Mouse (Mus musculus) neural tube, embryonic 12.5 days (tissue): ENCODE data around the gene Myo5c. TPM values are rescaled to one million over a fixed set of nuclear protein-coding genes. Genes with fewer than 3 reads are reported as not detected.

ENCODE experiments used
- ATAC-seq: fragments of 200-750 bp; cut with Nextera tagmentation; 2 replicates; pipeline ENCODE4 v1.8.0; 2017; ENCODE audit warnings: low read depth, mild to moderate bottlenecking, moderate TSS enrichment, moderate library complexity; ENCODE audit not compliant: low FRiP score
- H3K27ac ChIP-seq: fragments of 300-500 bp; sonication (generic); 2 replicates; pipeline ENCODE4 v1.5.1; 2016
- H3K27me3 ChIP-seq: fragments of 300-500 bp; sonication (generic); replicated peaks from 2 replicates; pipeline ENCODE4 v1.6.1; 2016; ENCODE audit warnings: mild to moderate bottlenecking
- H3K36me3 ChIP-seq: fragments of 300-500 bp; sonication (generic); 2 replicates; pipeline ENCODE4 v1.6.1; 2016; ENCODE audit warnings: mild to moderate bottlenecking
- H3K4me1 ChIP-seq: fragments of 300-500 bp; sonication (generic); 2 replicates; pipeline ENCODE4 v1.6.1; 2016
- H3K4me2 ChIP-seq: fragments of 300-500 bp; sonication (generic); replicated peaks from 2 replicates; pipeline ENCODE4 v1.6.1; 2016; ENCODE audit warnings: mild to moderate bottlenecking
- H3K4me3 ChIP-seq: fragments of 300-500 bp; sonication (generic); 2 replicates; pipeline ENCODE4 v1.5.1; 2016
- H3K9ac ChIP-seq: fragments of 300-500 bp; sonication (generic); 2 replicates; pipeline ENCODE4 v1.6.1; 2016; ENCODE audit warnings: mild to moderate bottlenecking
- H3K9me3 ChIP-seq: fragments of 300-500 bp; sonication (generic); 2 replicates; pipeline ENCODE4 v1.6.1; 2016; ENCODE audit warnings: mild to moderate bottlenecking
- WGBS: fragments of 180-500 bp; shearing (Covaris S2); methylation state at CpG from one replicate; pipeline ENCODE4 v1.1.7; 2016; 5-methylcytosine and 5-hydroxymethylcytosine counted together
- polyA plus RNA-seq: library from polyadenylated mRNA; unstranded; fragments of >200 nt; fragmentation: Nextera tagmentation; extraction: Ambion mirVana; gene quantifications from 2 replicates; pipeline ENCODE4 v1.2.1, GENCODE M21; 2016

Myo5c gene
- polyA plus RNA-seq, 1 experiment from 2014 or later: 0.32 TPM

DNA sequence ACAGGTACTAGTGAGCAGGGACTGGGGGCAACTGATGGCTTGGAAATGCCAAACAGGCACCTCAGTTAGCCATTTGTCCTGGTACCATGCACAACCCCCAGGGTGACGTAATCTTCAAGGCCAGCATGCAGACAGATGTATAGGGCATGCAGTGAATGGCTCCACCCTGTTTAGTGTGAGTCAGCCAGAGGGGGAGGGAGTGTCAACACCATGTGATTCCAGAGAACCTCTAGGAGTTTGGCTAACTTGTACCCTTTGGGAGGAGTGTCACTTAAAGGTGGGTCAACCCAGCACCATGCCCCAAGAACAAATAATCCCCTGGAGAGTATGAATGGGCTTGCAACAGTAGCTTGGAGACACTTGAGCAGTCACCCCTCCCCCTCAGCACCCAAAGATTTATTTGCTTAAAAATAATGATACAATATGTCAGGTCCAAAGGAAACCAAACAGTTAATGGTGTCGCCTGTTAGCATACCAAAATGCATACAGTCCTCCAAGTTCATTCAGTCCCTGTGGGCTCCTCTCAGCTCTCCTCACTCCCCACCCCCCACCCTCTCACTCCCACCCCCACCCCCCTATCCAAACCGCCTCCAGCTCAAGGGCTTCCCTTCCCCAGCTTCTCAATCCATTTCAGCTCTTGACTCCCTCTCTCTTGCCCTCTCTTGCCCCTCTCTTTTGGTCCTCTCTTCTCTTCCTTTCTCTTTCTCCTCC is 32.3 kb downstream of the Myo5c start:
- H3K27me3 ChIP-seq: no peaks in the 10 kb centered on the region
- H3K36me3 ChIP-seq: no peaks in the 10 kb centered on the region
- H3K9me3 ChIP-seq: no peaks in the 10 kb centered on the region
- no peak for ATAC-seq
- H3K4me2 ChIP-seq: no peak overlapping the region
- H3K9ac ChIP-seq: no peak overlapping the region
- H3K4me1 ChIP-seq: peaks cover 30% of the 10 kb centered on the region
- H3K4me3 ChIP-seq: no peak overlapping the region
- H3K27ac ChIP-seq: no peak overlapping the region
- 52% methylated on average over 3 of the region's 3 CpGs for WGBS

DNA sequence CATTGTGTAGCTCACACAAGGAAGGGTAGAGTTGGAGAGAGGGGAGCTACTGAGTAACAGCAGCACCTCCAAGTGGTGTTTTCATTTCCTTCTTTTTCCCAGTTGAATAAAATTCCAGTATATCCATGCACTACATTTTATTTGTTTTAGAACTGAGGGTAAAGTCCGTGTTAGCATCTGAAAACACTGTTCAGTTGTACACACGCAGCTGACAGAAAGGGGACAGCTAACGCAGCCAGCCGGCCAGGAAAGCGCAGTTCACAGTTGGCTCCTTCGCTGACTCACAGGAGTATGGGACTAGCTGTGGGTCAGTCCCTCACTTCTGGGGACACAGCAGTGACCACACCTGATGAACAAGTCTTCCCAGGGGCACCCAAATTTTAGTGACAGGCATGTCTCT is 35.3 kb downstream of the Myo5c start:
- peaks cover 13% of the 10 kb centered on the region for H3K4me1 ChIP-seq
- H3K4me2 ChIP-seq: no peak overlapping the region
- H3K27ac ChIP-seq: no peak overlapping the region
- ATAC-seq: no peak
- no peak overlapping the region for H3K4me3 ChIP-seq
- H3K9ac ChIP-seq: no peak overlapping the region
- H3K9me3 ChIP-seq: no peaks in the 10 kb centered on the region
- H3K36me3 ChIP-seq: no peaks in the 10 kb centered on the region
- WGBS: 82% methylated on average over 6 of the region's 6 CpGs
- no peaks in the 10 kb centered on the region for H3K27me3 ChIP-seq

DNA sequence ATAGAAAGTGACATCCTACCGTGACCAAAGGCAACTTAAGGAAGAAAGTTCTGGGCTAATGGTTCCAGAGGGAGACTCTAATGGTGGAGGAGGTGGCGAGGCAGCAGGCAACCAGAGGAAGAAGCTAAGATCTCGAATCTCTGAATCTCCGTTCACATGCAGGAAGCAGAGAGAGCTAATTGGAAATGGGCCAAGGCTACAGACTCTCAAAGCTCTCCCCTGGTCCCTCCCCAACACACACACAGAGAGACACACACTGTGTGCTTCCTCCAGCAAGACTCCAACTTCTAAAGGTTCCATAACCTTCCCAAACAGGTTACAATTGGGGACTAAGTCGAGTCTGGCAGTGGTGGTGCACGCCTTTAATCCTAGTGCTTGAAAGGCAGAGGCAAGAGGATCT is 38.6 kb downstream of the Myo5c start:
- WGBS: 75% methylated on average over 6 of the region's 6 CpGs
- no peaks in the 10 kb centered on the region for H3K4me1 ChIP-seq
- H3K27ac ChIP-seq: no peak overlapping the region
- no peaks in the 10 kb centered on the region for H3K36me3 ChIP-seq
- no peak overlapping the region for H3K4me2 ChIP-seq
- no peak for ATAC-seq
- no peaks in the 10 kb centered on the region for H3K9me3 ChIP-seq
- no peak overlapping the region for H3K4me3 ChIP-seq
- H3K9ac ChIP-seq: no peak overlapping the region
- no peaks in the 10 kb centered on the region for H3K27me3 ChIP-seq

DNA sequence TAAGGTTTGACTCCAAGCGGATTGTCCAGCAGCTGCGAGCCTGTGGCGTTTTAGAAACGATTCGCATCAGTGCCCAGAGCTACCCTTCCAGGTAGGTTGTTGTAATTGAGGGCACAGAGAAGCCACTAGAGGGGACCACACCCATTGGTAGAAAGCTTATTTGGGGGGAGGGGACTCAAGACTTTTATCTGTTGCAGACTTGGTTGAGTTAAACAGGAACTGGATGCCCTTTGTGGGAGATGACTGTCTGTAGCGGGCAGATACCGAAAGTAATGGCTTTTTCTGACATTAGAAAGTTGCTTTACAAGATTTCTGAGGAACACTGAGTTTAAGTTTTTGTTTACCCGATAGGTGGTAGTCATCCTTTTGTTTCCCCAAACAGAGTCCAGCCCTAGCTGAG is 39.7 kb downstream of the Myo5c start:
- 94% methylated on average over 8 of the region's 8 CpGs for WGBS
- no peak overlapping the region for H3K27ac ChIP-seq
- no peak overlapping the region for H3K4me2 ChIP-seq
- H3K4me3 ChIP-seq: no peak overlapping the region
- H3K4me1 ChIP-seq: no peaks in the 10 kb centered on the region
- no peaks in the 10 kb centered on the region for H3K9me3 ChIP-seq
- H3K9ac ChIP-seq: no peak overlapping the region
- ATAC-seq: no peak
- H3K36me3 ChIP-seq: no peaks in the 10 kb centered on the region
- no peaks in the 10 kb centered on the region for H3K27me3 ChIP-seq

DNA sequence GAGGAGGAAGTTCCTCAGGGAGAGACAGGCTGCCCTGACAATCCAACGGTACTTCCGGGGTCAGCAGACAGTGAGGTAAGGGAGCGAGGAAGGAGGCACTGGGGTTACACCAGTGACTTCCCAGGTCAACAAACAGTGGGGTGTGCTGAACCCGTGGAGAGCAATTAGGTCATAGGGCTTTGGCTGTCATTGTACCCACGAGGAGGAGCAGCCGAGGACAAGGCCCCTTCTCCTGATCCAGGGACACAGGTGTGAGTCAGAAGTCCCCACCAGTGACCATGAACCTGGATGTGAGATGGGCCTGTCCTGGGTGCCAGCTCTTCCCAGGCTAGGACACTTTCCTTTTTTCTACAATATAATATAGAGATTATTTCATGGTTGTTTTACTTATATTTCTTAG is 41.8 kb downstream of the Myo5c start:
- H3K4me3 ChIP-seq: no peak overlapping the region
- no peaks in the 10 kb centered on the region for H3K9me3 ChIP-seq
- no peak overlapping the region for H3K27ac ChIP-seq
- H3K4me2 ChIP-seq: no peak overlapping the region
- 69% methylated on average over 6 of the region's 6 CpGs for whole genome bisulfite sequencing
- no peak overlapping the region for H3K9ac ChIP-seq
- ATAC-seq: no peak
- H3K27me3 ChIP-seq: no peaks in the 10 kb centered on the region
- H3K4me1 ChIP-seq: no peaks in the 10 kb centered on the region
- no peaks in the 10 kb centered on the region for H3K36me3 ChIP-seq

DNA sequence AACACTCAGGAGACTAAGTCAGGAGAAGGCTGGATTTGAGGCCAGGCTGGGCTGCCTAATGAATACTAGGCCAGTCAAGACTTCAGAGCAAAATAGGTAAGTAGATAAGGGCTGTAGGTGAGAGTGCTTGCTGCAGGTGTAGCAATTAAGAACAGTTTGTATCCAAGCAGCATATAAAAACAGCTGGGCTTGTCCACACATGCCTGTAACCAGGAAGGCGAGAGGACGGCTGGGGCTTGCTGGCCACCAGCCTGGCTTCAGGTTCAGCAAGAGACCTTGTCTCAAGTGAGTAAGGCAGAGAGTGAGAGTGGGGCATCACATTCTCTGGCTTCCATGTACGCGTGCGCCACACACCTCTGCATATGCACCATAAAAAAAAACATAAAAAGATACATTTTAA is 42.7 kb downstream of the Myo5c start:
- Histone ChIP-seq H3K4me3 (no peak overlapping the region), H3K36me3 (no peaks in the 10 kb centered on the region), H3K4me1 (no peaks in the 10 kb centered on the region), H3K4me2 (no peak overlapping the region), H3K27me3 (no peaks in the 10 kb centered on the region), H3K9me3 (no peaks in the 10 kb centered on the region), H3K27ac (no peak overlapping the region), H3K9ac (no peak overlapping the region)
- no peak for ATAC-seq
- WGBS: 96% methylated on average over 5 of the region's 5 CpGs

DNA sequence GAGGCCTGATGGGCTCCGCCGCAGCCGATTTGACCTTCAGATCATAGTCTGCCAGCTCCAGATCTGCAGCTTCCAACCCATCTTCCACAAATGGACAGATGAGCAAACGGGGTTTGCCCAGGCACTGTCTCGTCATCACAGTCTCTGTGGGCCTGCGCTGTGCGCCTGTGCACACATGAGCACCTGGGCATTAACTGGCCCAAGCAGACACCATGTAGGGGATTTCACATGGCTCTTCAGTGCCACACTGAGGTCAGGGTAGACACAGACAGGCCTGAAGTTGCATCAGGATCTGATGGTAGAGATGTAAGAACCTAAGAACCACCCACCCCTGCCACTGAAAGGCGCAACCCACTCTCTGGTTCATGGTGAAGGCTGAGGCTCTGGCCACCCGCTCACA is 43.2 kb downstream of the Myo5c start:
- Histone ChIP-seq H3K9ac (no peak overlapping the region), H3K27me3 (no peaks in the 10 kb centered on the region), H3K4me1 (no peaks in the 10 kb centered on the region), H3K9me3 (no peaks in the 10 kb centered on the region), H3K4me3 (no peak overlapping the region), H3K4me2 (no peak overlapping the region), H3K36me3 (no peaks in the 10 kb centered on the region), H3K27ac (no peak overlapping the region)
- 94% methylated on average over 9 of the region's 9 CpGs for WGBS
- no peak for ATAC-seq

DNA sequence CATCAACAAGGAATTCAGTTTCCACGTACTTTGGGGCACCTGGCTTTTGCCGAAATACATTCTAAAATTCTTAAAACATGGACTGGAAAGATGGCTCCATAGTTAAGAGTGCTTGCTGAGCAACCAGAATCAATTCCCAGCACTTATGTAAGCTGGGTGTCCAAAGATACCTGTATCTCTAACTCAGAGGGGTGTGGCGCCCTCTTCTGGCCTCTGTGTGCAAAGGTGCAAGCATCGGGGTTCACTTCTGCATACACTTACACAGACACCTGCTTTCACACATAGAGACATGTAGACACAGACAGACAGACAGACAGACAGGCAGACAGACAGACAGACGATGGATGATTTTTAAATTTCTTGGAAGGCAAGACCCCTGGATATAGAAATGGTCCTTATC is 49.0 kb downstream of the Myo5c start:
- Histone ChIP-seq H3K9me3 (no peaks in the 10 kb centered on the region), H3K36me3 (no peaks in the 10 kb centered on the region), H3K27me3 (no peaks in the 10 kb centered on the region), H3K27ac (no peak overlapping the region), H3K9ac (no peak overlapping the region), H3K4me3 (no peak overlapping the region), H3K4me2 (no peak overlapping the region), H3K4me1 (no peaks in the 10 kb centered on the region)
- no peak for ATAC-seq
- WGBS: 45% methylated on average over 5 of the region's 5 CpGs

DNA sequence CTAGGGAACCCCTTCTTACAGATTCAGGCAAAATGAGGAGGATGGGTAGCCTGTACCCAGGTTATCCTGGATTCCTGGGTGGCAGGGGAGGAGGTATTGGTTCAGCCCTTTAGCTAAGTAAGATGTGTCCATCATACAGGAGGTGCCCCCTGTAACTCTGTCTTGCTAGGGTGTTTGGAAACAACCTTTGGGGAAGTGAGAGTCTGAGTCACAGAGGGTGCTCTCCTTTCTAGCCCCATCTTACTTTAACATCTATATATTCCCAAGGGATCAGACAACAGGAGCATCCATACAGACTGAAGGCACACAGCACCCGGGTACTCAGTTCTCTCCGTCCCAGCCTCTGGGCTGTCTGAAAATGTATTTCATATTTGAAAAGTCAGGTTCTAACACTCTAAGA is 50.4 kb downstream of the Myo5c start:
- no peaks in the 10 kb centered on the region for H3K4me1 ChIP-seq
- H3K27ac ChIP-seq: no peak overlapping the region
- H3K4me3 ChIP-seq: no peak overlapping the region
- no peaks in the 10 kb centered on the region for H3K9me3 ChIP-seq
- H3K36me3 ChIP-seq: no peaks in the 10 kb centered on the region
- no peaks in the 10 kb centered on the region for H3K27me3 ChIP-seq
- no peak overlapping the region for H3K9ac ChIP-seq
- no peak for ATAC-seq
- no peak overlapping the region for H3K4me2 ChIP-seq
- WGBS: 81% methylated on average over 2 of the region's 2 CpGs

DNA sequence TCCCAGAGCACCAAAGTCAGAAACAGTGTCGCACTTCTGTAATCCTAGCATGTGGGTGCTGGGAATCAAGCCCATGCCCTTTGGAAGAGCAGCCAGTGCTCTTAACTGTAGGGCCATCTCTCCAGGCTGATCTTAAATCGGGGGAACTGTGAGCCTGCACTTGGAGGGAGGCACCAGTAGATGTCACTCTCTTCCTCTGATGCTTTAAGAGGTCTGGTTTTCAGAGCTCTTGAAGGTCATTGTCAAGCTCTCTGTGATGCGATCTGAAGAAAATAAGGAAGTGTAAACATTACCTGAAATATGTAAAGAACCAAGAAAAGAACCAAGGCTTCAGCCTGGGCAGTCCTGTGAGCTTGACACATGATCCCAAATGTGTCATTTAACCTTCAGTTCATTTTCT is 51.0 kb downstream of the Myo5c start:
- no peak overlapping the region for H3K4me3 ChIP-seq
- no peak overlapping the region for H3K4me2 ChIP-seq
- H3K4me1 ChIP-seq: no peaks in the 10 kb centered on the region
- H3K27me3 ChIP-seq: no peaks in the 10 kb centered on the region
- ATAC-seq: no peak
- H3K9ac ChIP-seq: no peak overlapping the region
- H3K9me3 ChIP-seq: no peaks in the 10 kb centered on the region
- H3K36me3 ChIP-seq: no peaks in the 10 kb centered on the region
- no peak overlapping the region for H3K27ac ChIP-seq
- WGBS: 25% methylated on average over 3 of the region's 3 CpGs

DNA sequence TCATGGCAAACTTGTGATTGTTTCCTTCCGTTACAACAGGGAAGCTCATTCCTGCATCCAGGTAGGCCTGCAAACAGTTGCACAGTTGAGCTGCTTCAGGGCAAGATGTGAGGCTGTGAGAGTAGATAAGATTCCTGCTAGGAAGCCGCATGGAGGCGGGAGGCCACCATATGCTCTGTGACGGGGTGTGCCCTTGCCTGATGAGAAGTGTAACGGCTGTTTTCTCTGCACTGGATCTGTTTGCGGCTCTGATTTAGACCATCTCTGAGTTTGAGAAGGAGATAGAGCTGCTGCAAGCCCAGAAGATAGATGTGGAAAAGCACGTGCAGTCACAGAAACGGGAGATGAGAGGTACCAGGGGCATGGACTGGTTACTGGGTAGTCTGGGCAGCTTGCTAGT is 51.8 kb downstream of the Myo5c start:
- Histone ChIP-seq H3K36me3 (no peaks in the 10 kb centered on the region), H3K9me3 (no peaks in the 10 kb centered on the region), H3K27ac (no peak overlapping the region), H3K9ac (no peak overlapping the region), H3K4me3 (no peak overlapping the region), H3K27me3 (no peaks in the 10 kb centered on the region), H3K4me1 (no peaks in the 10 kb centered on the region), H3K4me2 (no peak overlapping the region)
- no peak for ATAC-seq
- WGBS: 87% methylated on average over 8 of the region's 8 CpGs

DNA sequence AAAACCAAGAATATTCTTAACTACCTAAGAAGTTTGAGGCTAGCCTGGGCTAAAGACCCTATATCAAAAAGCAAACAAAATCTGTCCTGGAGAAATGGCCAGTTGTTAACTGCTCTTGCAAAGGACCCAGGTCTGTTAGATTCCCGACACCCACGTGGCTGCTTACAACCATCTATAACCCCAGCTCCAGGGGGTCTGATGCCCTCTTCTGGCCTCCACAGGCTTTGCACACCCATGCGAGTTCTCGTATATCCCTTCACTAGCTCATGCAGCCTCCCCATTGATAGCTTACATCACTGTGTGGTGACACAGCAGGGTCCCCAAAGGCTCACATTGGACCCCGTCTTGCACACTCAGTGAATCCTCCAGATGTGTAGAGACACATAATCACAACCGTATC is 53.5 kb downstream of the Myo5c start:
- Histone ChIP-seq H3K27ac (no peak overlapping the region), H3K9ac (no peak overlapping the region), H3K36me3 (no peaks in the 10 kb centered on the region), H3K4me1 (no peaks in the 10 kb centered on the region), H3K9me3 (no peaks in the 10 kb centered on the region), H3K27me3 (no peaks in the 10 kb centered on the region), H3K4me3 (no peak overlapping the region), H3K4me2 (no peak overlapping the region)
- 80% methylated on average over 6 of the region's 6 CpGs for WGBS
- ATAC-seq: no peak

DNA sequence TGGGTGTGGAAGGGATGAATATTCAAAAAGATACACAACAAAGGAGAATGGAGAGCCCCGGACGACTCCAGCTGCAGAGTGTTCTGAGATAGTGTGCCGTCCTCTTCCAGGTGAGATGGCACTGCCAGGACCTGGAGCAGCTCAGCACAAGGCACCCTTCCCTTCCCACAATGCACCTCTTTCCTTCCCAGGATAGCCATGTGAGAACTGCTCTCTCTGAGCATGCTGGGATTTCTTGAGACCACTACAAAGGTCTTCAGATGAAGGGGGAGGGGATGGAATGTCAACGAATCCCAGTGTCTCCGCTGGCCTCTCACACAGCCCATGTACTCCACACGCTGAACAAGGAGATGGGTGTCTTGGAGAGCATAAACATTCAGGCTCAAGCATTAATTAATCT is 55.8 kb downstream of the Myo5c start:
- no peaks in the 10 kb centered on the region for H3K36me3 ChIP-seq
- no peak overlapping the region for H3K4me3 ChIP-seq
- no peak overlapping the region for H3K4me2 ChIP-seq
- H3K9me3 ChIP-seq: no peaks in the 10 kb centered on the region
- no peaks in the 10 kb centered on the region for H3K27me3 ChIP-seq
- H3K4me1 ChIP-seq: no peaks in the 10 kb centered on the region
- H3K9ac ChIP-seq: no peak overlapping the region
- no peak overlapping the region for H3K27ac ChIP-seq
- WGBS: 76% methylated on average over 6 of the region's 6 CpGs
- ATAC-seq: no peak
